Mouse (Mus musculus) midbrain, embryonic 11.5 days (tissue): Measurements from ENCODE around the gene Adh5. TPM values are rescaled to one million over a fixed set of nuclear protein-coding genes. Genes with fewer than 3 reads are reported as not detected.
"Not testable (repeated sequence)": the region's sequence is repeated elsewhere in the genome, so short reads cannot be mapped to it uniquely, and the experiment has no call there.

Experiments
- ATAC-seq: fragments of 200-750 bp; cut with Nextera tagmentation; 2 replicates; pipeline ENCODE4 v1.8.0; 2017; ENCODE audit warnings: moderate TSS enrichment, moderate library complexity; ENCODE audit not compliant: low FRiP score
- DNase-seq: peaks from one replicate; pipeline ENCODE4 v3.0.0; 2015; ENCODE audit warnings: low spot score; ENCODE audit errors: missing footprints
- H3K27ac ChIP-seq: fragments of 300-500 bp; sonication (generic); 2 replicates; pipeline ENCODE4 v1.5.1; 2014; ENCODE audit warnings: low read depth, low read length
- H3K27me3 ChIP-seq: fragments of 300-500 bp; sonication (generic); 2 replicates; pipeline ENCODE4 v1.6.1; 2014; ENCODE audit warnings: mild to moderate bottlenecking, low read length, moderate library complexity, mixed read lengths; ENCODE audit not compliant: control insufficient read depth, insufficient read depth
- H3K36me3 ChIP-seq: fragments of 300-500 bp; sonication (generic); 2 replicates; pipeline ENCODE4 v1.6.1; 2014; ENCODE audit warnings: mild to moderate bottlenecking, low read length, moderate library complexity, mixed read lengths; ENCODE audit not compliant: control insufficient read depth, insufficient read depth
- H3K4me1 ChIP-seq: fragments of 300-500 bp; sonication (generic); 2 replicates; pipeline ENCODE4 v1.6.1; 2014; ENCODE audit warnings: low read length; ENCODE audit not compliant: control insufficient read depth, insufficient read depth
- H3K4me2 ChIP-seq: fragments of 300-500 bp; sonication (generic); 2 replicates; pipeline ENCODE4 v1.6.1; 2014; ENCODE audit warnings: mild to moderate bottlenecking, moderate library complexity
- H3K4me3 ChIP-seq: fragments of 300-500 bp; sonication (generic); 2 replicates; pipeline ENCODE4 v1.5.1; 2014; ENCODE audit warnings: low read depth, low read length
- H3K9ac ChIP-seq: fragments of 300-500 bp; sonication (generic); 2 replicates; pipeline ENCODE4 v1.6.1; 2014; ENCODE audit warnings: low read length
- H3K9me3 ChIP-seq: fragments of 300-500 bp; sonication (generic); 2 replicates; pipeline ENCODE4 v1.6.1; 2016; ENCODE audit warnings: low read length; ENCODE audit not compliant: control insufficient read depth
- WGBS: fragments of 180-500 bp; shearing (Covaris S2); extraction: QIAGEN DNeasy Blood & Tissue Kit; methylation state at CpG from one replicate; pipeline ENCODE4 v1.1.7; 2014; 5-methylcytosine and 5-hydroxymethylcytosine counted together
- polyA plus RNA-seq: library from polyadenylated mRNA; unstranded; fragments of >200 nt; fragmentation: Nextera tagmentation; extraction: Ambion mirVana; gene quantifications from 2 replicates; pipeline ENCODE4 v1.2.1, GENCODE M21; 2014

The Adh5 gene
- polyA plus RNA-seq, 1 experiment from 2014 or later, result 279 TPM

DNA sequence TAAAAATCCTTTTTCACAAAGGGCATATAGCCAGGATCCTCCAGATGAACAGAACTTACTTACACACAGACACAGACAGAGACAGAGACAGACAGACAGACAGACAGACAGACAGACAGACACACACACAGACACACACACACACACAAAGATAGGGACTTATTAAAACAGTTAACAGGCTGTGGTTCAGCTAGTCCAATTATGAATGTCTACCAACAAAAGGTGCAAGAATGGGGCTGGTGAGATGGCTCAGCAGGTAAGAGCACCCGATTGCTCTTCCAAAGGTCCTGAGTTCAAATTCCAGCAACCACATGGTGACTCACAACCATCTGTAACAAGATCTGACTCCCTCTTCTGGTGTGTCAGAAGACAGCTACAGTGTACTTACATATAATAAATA is 23.8 kb downstream of the Adh5 start:
- not testable (repeated sequence) for H3K4me1 ChIP-seq, H3K9me3 ChIP-seq, H3K4me3 ChIP-seq, H3K4me2 ChIP-seq, ATAC-seq, H3K36me3 ChIP-seq, H3K9ac ChIP-seq, H3K27ac ChIP-seq, H3K27me3 ChIP-seq
- 86% methylated on average over 1 of the region's 1 CpGs for WGBS
- peak; percentile 77 for DNase-seq

DNA sequence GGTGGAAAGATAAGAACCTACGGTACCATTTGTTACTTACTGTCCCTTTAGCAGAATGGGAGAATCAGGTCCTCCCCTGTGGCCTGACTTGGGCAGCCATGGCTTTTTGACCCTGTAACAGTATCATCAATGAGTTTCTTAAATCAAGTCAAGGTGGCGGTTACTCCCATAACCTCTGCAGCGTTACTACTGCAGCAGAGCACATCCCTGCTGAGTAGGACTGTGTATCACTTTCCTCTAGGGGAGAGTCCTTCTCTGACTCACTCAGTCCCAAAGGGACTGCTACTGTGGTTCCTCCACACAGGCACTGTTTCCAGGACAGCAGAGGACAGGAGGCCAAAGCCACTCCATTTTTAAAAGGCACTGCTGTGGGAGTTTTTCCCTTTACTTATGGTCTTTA is 28.2 kb downstream of the Adh5 start:
- H3K4me2 ChIP-seq, result no peak overlapping the region
- ATAC-seq (no peak), DNase-seq (no peak)
- peaks cover 5% of the 10 kb centered on the region; the same call in 1 of the 2 replicates for H3K36me3 ChIP-seq
- no peak overlapping the region for H3K4me3 ChIP-seq
- no peaks in the 10 kb centered on the region for H3K27me3 ChIP-seq
- WGBS, result 87% methylated on average over 3 of the region's 3 CpGs
- H3K27ac ChIP-seq, result no peak overlapping the region
- no peaks in the 10 kb centered on the region for H3K4me1 ChIP-seq
- H3K9me3 ChIP-seq, result no peaks in the 10 kb centered on the region
- H3K9ac ChIP-seq, result no peak overlapping the region

DNA sequence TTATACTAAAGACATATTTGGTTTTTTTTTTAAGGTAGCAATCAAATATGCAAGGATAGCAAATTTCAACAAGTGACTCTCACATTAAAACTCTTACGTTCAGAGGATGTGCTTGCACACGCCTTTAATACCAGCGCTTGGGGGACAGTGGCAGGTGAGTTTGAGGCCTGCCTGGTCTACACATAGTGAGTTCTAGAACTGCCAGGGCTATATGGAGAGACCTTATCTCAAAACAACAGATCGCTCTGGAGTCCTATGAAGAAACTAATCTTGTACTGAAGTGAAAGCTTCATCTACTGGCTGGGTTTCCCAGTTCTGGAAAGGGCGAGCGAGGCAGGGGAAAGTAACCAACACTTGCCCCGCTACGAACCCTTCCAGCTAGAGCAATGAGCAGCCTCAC is 36.6 kb downstream of the Adh5 start:
- H3K4me2 ChIP-seq, result no peak overlapping the region
- 97% methylated on average over 8 of the region's 8 CpGs for WGBS

DNA sequence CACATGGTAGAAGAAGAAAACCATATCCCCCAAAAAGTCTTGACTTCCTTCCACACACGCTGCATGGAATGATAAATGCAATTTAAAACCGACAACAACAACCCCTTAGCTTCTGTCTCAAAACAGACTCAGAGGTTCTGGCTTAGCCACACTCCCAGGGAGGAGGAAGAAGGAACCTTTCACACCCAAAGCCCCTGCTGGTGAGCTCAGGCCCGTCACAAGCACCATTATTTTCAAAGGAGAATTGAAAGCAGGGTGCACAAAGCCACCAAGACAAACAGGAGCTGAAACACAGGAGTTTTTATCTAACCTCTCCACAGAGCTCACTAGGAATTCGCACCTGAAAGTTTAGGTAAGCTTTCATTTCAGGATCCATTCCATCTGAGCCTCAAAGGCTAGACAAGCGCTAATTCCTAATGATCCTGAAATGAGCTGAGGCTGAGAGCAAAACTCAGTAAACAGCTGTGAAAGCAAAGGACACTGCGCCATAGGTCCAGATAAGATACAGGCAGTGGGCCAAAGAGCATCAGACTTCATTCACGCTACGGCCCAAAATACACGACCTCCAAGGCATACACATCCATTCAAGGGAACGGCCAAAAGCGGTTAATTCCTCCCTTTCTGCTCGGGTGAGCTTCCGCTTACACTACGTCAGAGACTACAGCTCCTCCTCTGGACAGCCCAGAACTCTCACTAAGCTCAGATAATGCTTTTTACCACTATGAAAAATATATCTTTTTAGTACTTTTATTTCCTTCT is 38.8 kb downstream of the Adh5 start:
- Histone ChIP-seq H3K27ac (no peak overlapping the region), H3K36me3 (peaks cover 14% of the 10 kb centered on the region; the same call in 1 of the 2 replicates), H3K27me3 (no peaks in the 10 kb centered on the region), H3K9me3 (no peaks in the 10 kb centered on the region), H3K9ac (no peak overlapping the region), H3K4me3 (no peak overlapping the region), H3K4me1 (no peaks in the 10 kb centered on the region), H3K4me2 (no peak overlapping the region)
- ATAC-seq (no peak), DNase-seq (no peak)
- WGBS, result 69% methylated on average over 14 of the region's 14 CpGs

More for the DNA sequence above, 36.6 kb downstream of the Adh5 start:
- DNase-seq, result no peak
- no peak for ATAC-seq
- H3K27ac ChIP-seq, result no peak overlapping the region
- H3K9ac ChIP-seq, result no peak overlapping the region
- peaks cover 10% of the 10 kb centered on the region; the same call in 1 of the 2 replicates for H3K36me3 ChIP-seq
- no peaks in the 10 kb centered on the region for H3K9me3 ChIP-seq
- no peaks in the 10 kb centered on the region for H3K4me1 ChIP-seq
- H3K4me3 ChIP-seq, result no peak overlapping the region
- no peaks in the 10 kb centered on the region for H3K27me3 ChIP-seq

DNA sequence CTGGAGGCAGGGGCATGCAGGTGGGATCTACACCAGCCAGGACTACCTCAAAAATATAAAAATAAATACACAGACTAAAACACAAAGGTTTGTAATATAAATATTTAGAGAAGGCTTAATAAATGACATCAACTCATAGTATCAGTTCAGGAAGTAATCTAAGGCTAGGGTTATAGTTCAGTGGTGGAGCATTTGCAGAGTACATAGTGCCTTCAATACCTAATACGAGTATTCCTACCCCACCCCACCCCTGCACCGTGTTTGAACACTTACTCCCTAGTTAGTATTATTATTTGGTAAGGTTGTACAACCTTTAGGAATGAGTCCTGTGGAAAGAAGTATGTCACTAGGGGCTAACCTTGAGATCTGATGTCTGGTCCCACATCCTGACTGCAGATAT is 40.3 kb downstream of the Adh5 start:
- ATAC-seq (no peak), DNase-seq (no peak)
- Histone ChIP-seq H3K4me3 (no peak overlapping the region), H3K9ac (no peak overlapping the region), H3K36me3 (peaks cover 14% of the 10 kb centered on the region; the same call in 1 of the 2 replicates), H3K4me1 (peaks cover 7% of the 10 kb centered on the region), H3K27ac (no peak overlapping the region), H3K4me2 (no peak overlapping the region), H3K27me3 (no peaks in the 10 kb centered on the region), H3K9me3 (no peaks in the 10 kb centered on the region)
- 97% methylated on average over 2 of the region's 2 CpGs for WGBS

DNA sequence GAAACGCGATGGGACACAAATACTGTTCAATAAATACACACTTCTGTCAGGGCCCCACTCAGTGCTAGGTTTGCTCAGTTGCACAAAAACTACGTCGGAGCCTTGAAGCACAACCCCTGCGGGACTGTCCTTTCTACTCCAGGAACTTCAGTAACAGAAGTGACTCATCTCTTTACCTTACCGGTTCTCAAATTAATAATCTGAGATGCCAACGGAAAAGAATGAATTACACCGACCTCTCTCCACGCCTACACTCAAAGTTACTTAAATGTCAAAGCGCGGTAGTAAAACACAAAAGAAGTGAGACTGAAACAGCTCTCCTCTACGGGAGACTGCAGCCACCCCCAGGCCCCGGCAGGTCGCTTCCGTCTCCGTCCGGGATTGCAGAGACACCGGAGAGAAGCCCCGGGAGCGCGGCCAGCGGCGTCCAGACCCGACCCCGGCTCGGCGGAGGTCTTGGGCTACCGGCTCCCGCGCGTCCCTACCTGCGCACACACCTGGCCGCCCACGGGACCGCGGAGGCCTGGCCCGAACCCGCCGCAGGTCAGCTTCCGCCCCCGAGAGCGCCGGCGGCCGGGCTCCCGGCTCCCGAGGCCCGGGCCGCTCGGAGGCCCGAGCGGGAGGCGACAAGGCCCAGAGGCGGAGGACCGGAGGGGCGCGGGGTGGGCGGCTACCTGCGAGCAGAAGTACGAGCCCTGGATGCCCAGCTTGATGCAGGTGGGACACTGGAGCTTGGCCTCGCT is 45.9 kb downstream of the Adh5 start:
- Histone ChIP-seq H3K9ac (peak overlapping the region; percentile 84), H3K27ac (peak overlapping the region; percentile 7; the same call in 1 of the 2 replicates), H3K27me3 (no peaks in the 10 kb centered on the region), H3K36me3 (peaks cover 9% of the 10 kb centered on the region; the same call in 1 of the 2 replicates), H3K4me3 (peak overlapping the region; percentile 77), H3K4me2 (peak overlapping the region; percentile 68), H3K4me1 (peaks cover 8% of the 10 kb centered on the region), H3K9me3 (no peaks in the 10 kb centered on the region)
- WGBS, result under 1% methylated on average over 60 of the region's 61 CpGs
- DNase-seq (peak; percentile 90), ATAC-seq (no peak)

DNA sequence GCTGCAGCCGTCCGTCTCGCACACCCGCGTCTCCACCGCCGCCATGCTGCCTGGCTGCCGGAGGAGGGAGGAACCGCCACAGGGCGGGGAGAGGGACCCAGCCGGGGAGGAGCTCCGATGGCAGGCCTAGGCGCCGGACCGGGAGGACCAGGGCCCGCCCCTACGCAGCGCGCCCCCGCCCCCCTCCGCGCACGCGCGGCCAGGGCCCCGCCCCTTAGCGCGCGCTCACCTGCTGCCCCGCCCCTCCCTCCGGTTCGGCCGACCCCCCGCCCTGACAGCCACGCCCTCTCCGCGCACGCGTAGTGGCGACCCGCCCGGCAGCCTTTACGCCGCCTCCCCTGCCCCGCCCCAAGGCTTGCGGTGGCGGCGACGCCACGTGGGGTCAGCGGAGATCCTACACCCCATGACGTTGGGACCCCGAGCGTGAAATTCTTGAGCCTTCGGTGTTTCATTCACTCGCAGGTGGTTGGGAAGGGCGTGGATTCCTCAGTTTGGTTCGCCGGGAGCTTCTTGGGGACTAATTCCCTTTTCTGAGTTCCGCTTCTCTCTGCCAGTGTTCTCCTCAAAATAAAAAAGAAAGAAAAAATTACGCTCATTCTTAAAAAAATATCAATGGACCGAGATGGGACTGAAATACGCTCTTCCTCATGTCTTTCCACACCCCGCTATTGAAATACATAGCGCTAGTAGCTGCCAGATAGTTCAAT is 46.6 kb downstream of the Adh5 start, which contains the start of gene Metap1:
Metap1 (minus strand) TSS at position 189 of the 707 bp plus-strand sequence.
- ATAC-seq (peak; percentile 99), DNase-seq (peak; percentile 100)
- Histone ChIP-seq H3K9ac (peak within 1 kb of the TSS; percentile 84), H3K4me1 (peaks cover 8% of the 10 kb centered on the region), H3K4me2 (peak within 1 kb of the TSS; percentile 68), H3K4me3 (peak within 1 kb of the TSS; percentile 77), H3K27ac (peak within 1 kb of the TSS; percentile 7; the same call in 1 of the 2 replicates), H3K27me3 (no peaks in the 10 kb centered on the region), H3K36me3 (peaks cover 4% of the 10 kb centered on the region; the same call in 1 of the 2 replicates), H3K9me3 (no peaks in the 10 kb centered on the region)
- WGBS, result 2% methylated on average over 48 of the region's 65 CpGs

DNA sequence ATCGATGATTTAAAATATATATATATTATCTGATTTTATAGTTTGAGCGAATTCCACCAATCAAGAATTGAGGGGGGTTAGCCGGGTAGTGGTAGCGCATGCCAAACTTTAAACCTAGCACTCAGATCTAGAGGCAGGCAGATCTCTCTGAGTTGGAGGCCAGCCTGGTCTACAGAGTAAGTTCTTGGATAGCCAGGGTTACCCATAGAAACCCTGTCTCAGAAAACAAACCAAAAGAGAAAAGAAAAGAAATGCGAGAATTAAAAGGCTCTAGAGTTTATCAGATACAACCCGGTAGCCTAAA is 47.1 kb downstream of the Adh5 start:
- 30% methylated on average over 6 of the region's 6 CpGs for whole genome bisulfite sequencing
- no peaks in the 10 kb centered on the region for H3K9me3 ChIP-seq
- H3K4me2 ChIP-seq, result peak overlapping the region; percentile 41
- DNase-seq (peak; percentile 82), ATAC-seq (0 out of 2 replicates have a peak, but pooled peaks have one; percentile 13)
- peaks cover 8% of the 10 kb centered on the region for H3K4me1 ChIP-seq
- H3K27ac ChIP-seq, result no peak overlapping the region
- H3K36me3 ChIP-seq, result peaks cover 2% of the 10 kb centered on the region; the same call in 1 of the 2 replicates
- peak overlapping the region; percentile 77 for H3K4me3 ChIP-seq
- no peaks in the 10 kb centered on the region for H3K27me3 ChIP-seq
- peak overlapping the region; percentile 29; the same call in 1 of the 2 replicates for H3K9ac ChIP-seq
